Mouse (Mus musculus) liver, postnatal 0 days (tissue): ENCODE results near the gene Arhgef38. TPM values are rescaled to one million over a fixed set of nuclear protein-coding genes. Genes with fewer than 3 reads are reported as not detected.

Experiments
- ATAC-seq: fragments of 200-750 bp; cut with Nextera tagmentation; 2 replicates; pipeline ENCODE4 v1.8.0; 2017; ENCODE audit warnings: mild to moderate bottlenecking, moderate library complexity
- DNase-seq: peaks from one replicate; pipeline ENCODE4 v3.0.0-alpha.2; 2016
- H3K27ac ChIP-seq: fragments of 300-500 bp; sonication (generic); 2 replicates; pipeline ENCODE4 v1.5.1; 2014; ENCODE audit warnings: antibody characterized with exemption, moderate library complexity, mild to moderate bottlenecking, low read depth
- H3K27me3 ChIP-seq: fragments of 300-500 bp; sonication (generic); 2 replicates; pipeline ENCODE4 v1.6.1; 2014; ENCODE audit warnings: low read length, control low read depth, mixed read lengths; ENCODE audit not compliant: insufficient read depth
- H3K36me3 ChIP-seq: fragments of 300-500 bp; sonication (generic); replicated peaks from 2 replicates; pipeline ENCODE4 v1.6.1; 2014; ENCODE audit warnings: mild to moderate bottlenecking, control low read depth, low read length, moderate library complexity, mixed read lengths; ENCODE audit not compliant: insufficient read depth
- H3K4me1 ChIP-seq: fragments of 300-500 bp; sonication (generic); 2 replicates; pipeline ENCODE4 v1.6.1; 2014; ENCODE audit warnings: antibody characterized with exemption, mild to moderate bottlenecking, control low read depth; ENCODE audit not compliant: insufficient read depth
- H3K4me2 ChIP-seq: fragments of 300-500 bp; sonication (generic); 2 replicates; pipeline ENCODE4 v1.6.1; 2014; ENCODE audit warnings: low read depth, mild to moderate bottlenecking, low read length, moderate library complexity, mixed read lengths
- H3K4me3 ChIP-seq: fragments of 300-500 bp; sonication (generic); 2 replicates; pipeline ENCODE4 v1.5.1; 2014; ENCODE audit warnings: low read depth, low read length
- H3K9ac ChIP-seq: fragments of 300-500 bp; sonication (generic); replicated peaks from 2 replicates; pipeline ENCODE4 v1.6.1; 2014; ENCODE audit warnings: mild to moderate bottlenecking, moderate library complexity
- H3K9me3 ChIP-seq: fragments of 300-500 bp; sonication (generic); 2 replicates; pipeline ENCODE4 v1.6.1; 2016; ENCODE audit warnings: mild to moderate bottlenecking, control low read depth, low read length, mixed read lengths
- CTCF ChIP-seq: sonication (generic); IDR thresholded peaks from 2 replicates; pipeline ENCODE4 v1.5.1; 2016; ENCODE audit warnings: antibody characterized with exemption, low read depth
- EP300 ChIP-seq: IDR thresholded peaks from 2 replicates; pipeline ENCODE4 v1.6.1; 2016; ENCODE audit warnings: antibody characterized with exemption, low read depth, mild to moderate bottlenecking
- WGBS: fragments of 180-500 bp; shearing (Covaris S2); extraction: QIAGEN DNeasy Blood & Tissue Kit; methylation state at CpG from one replicate; pipeline ENCODE4 v1.1.7; 2014; ENCODE audit not compliant: insufficient replicate concordance; 5-methylcytosine and 5-hydroxymethylcytosine counted together
- polyA plus RNA-seq: library from polyadenylated mRNA; unstranded; fragments of >200 nt; fragmentation: Nextera tagmentation; extraction: Ambion mirVana; gene quantifications from 2 replicates; pipeline ENCODE4 v1.2.1, GENCODE M21; 2015

Gene Arhgef38
- polyA plus RNA-seq, 1 experiment from 2014 or later: 0.04 TPM

DNA sequence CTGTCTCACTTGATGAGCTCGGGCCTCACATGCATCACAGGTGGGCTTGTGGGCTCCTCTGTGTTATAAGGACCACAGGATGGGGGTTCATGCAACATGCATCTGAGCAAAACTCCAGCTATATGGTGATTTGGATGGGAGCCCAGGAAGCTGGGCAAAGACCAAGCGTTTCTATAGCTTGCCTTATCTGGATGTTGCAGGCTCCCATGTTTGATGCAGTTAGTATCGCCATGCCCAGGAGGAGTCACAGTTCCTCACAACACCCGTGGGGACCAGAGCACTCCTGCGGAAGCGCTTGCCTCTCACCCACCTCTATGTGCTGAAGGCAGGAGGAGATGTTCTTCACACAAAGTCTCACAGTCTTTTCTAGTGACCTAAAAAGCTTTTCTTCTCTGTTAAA, 92.9 kb downstream of the Arhgef38 start:
- 62% methylated on average over 6 of the region's 6 CpGs for WGBS
- DNase-seq (no peak), ATAC-seq (no peak)
- TF ChIP-seq CTCF (no peak), EP300 (no peak)
- H3K27ac ChIP-seq: no peak overlapping the region
- H3K4me1 ChIP-seq: no peaks in the 10 kb centered on the region
- H3K36me3 ChIP-seq: no peaks in the 10 kb centered on the region
- H3K27me3 ChIP-seq: no peaks in the 10 kb centered on the region
- H3K9me3 ChIP-seq: no peaks in the 10 kb centered on the region
- H3K9ac ChIP-seq: no peak overlapping the region
- no peak overlapping the region for H3K4me3 ChIP-seq
- H3K4me2 ChIP-seq: no peak overlapping the region

DNA sequence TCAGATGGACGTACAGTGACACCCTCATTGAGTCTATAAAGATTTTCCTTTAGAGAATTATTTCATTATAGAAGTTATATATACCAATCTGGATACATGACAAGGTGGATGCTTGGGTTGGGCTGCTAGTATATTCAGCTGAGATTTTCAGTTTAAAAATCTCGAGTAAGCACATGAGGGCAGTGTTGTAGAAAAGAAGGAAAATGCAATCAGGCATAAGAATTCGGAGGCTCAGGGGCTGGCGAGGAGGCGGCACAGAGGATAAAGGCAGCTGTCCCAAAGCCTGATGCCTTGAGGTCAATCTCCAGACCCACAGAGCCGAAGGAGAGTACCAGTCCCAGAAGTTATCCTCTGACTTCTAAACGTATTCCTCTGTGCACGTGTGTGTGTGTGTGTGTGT, 102.1 kb downstream of the Arhgef38 start:
- H3K9me3 ChIP-seq: no peaks in the 10 kb centered on the region
- H3K9ac ChIP-seq: no peak overlapping the region
- no peaks in the 10 kb centered on the region for H3K27me3 ChIP-seq
- no peak for TF ChIP-seq EP300
- TF ChIP-seq CTCF: no peak
- ATAC-seq (no peak), DNase-seq (no peak)
- H3K36me3 ChIP-seq: no peaks in the 10 kb centered on the region
- no peak overlapping the region for H3K27ac ChIP-seq
- H3K4me3 ChIP-seq: no peak overlapping the region
- no peak overlapping the region for H3K4me2 ChIP-seq
- WGBS: 72% methylated on average over 8 of the region's 8 CpGs
- H3K4me1 ChIP-seq: no peaks in the 10 kb centered on the region

DNA sequence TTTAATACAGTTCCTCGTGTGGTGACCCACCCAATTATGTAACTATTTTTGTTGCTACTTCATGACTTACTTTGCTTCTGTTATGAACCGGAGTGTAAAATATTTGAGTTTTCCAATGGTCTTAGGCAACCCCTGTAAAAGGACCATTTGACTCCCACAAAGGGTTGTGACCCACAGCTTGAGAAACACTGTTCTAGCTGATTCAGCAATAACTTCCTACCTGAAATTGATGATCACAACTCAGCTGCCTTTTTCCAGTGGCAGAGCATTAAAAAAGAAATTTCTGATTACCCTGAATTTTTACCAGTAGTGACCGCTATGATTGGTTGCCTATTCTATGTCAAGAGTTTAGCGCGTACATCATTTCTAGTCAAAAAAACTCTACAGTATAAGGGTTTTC, 103.4 kb downstream of the Arhgef38 start:
- Histone ChIP-seq H3K27ac (no peak overlapping the region), H3K36me3 (no peaks in the 10 kb centered on the region), H3K4me1 (no peaks in the 10 kb centered on the region), H3K9me3 (no peaks in the 10 kb centered on the region), H3K4me3 (no peak overlapping the region), H3K9ac (no peak overlapping the region), H3K4me2 (no peak overlapping the region), H3K27me3 (no peaks in the 10 kb centered on the region)
- DNase-seq (no peak), ATAC-seq (no peak)
- 83% methylated on average over 5 of the region's 5 CpGs for WGBS
- TF ChIP-seq EP300 (no peak), CTCF (no peak)

DNA sequence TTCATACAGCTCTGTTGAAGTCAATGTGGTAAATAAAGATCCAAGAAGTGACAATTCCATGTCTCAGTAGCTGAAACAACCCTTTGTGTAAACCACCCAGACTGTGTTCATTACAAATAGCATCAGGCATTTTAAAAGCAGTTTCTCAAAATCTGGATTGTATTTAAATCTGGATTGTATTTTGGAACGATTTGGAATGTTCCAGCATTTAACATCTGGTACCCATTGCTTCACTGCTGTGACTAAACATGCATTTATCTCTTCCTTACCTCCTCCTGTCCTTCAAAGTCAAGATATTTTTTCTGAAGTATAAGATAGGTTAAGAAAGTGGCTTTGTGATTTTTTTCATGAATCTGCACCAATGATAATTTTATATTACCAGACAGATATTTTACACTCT, 121.5 kb downstream of the Arhgef38 start:
- no peaks in the 10 kb centered on the region for H3K27me3 ChIP-seq
- no peak overlapping the region for H3K4me3 ChIP-seq
- WGBS: 44% methylated on average over 1 of the region's 1 CpGs
- no peak for DNase-seq
- no peak overlapping the region for H3K4me2 ChIP-seq
- peaks cover 17% of the 10 kb centered on the region for H3K36me3 ChIP-seq
- no peaks in the 10 kb centered on the region for H3K4me1 ChIP-seq
- no peak for TF ChIP-seq EP300
- no peak for TF ChIP-seq CTCF
- no peaks in the 10 kb centered on the region for H3K9me3 ChIP-seq
- no peak overlapping the region for H3K9ac ChIP-seq
- no peak for ATAC-seq
- H3K27ac ChIP-seq: no peak overlapping the region

DNA sequence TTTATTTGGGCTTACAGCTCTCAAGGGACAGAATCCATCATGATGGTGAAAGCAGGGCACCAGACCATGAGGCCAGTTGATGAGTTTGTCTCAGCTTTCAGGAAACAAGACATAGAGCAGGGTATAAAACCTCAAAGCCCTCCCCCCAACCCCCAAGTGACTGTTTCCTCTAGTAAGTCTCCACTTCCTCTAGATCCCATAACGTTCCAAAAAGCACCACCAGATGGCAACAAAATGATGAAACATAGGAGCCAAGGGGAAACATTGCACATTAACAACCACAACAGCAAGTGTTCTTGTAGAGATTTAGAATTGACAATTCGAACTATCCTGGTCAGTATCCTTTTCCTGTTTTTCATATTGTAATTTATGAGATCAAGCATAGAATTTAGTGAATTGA, 123.0 kb downstream of the Arhgef38 start:
- Histone ChIP-seq H3K4me2 (no peak overlapping the region), H3K9ac (no peak overlapping the region), H3K4me1 (no peaks in the 10 kb centered on the region), H3K27me3 (no peaks in the 10 kb centered on the region), H3K27ac (no peak overlapping the region), H3K4me3 (no peak overlapping the region), H3K36me3 (peaks cover 28% of the 10 kb centered on the region), H3K9me3 (no peaks in the 10 kb centered on the region)
- no peak for ATAC-seq
- TF ChIP-seq CTCF: peak; percentile 47
- no peak for TF ChIP-seq EP300
- 20% methylated on average over 2 of the region's 2 CpGs for WGBS
- DNase-seq: no peak

DNA sequence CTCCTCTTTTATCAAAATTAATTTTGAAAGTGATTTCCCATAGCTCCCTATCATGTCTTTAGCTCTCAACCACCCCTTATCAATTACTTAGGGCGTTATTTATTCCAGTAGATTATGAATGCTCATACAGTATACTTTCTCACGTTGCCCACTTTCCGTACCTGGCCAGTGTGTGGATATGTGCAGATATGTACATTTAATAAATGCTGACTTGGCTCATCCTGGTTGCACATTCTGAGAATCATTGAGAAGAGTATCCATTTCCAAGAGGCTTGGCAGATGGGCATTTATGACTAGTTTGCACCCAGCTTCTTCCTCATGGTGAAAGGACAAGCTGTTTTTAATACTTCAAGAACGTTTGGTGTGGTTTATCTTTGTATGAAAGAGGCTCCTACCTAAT, 124.9 kb downstream of the Arhgef38 start:
- no peaks in the 10 kb centered on the region for H3K27me3 ChIP-seq
- H3K4me2 ChIP-seq: no peak overlapping the region
- peaks cover 35% of the 10 kb centered on the region for H3K36me3 ChIP-seq
- no peak overlapping the region for H3K9ac ChIP-seq
- TF ChIP-seq CTCF (no peak), EP300 (no peak)
- no peaks in the 10 kb centered on the region for H3K4me1 ChIP-seq
- no peaks in the 10 kb centered on the region for H3K9me3 ChIP-seq
- H3K27ac ChIP-seq: no peak overlapping the region
- ATAC-seq (no peak), DNase-seq (no peak)
- H3K4me3 ChIP-seq: no peak overlapping the region
- 86% methylated on average over 4 of the region's 4 CpGs for WGBS

GRCm38 (mm10) chr3:133108731-133109130, 126.0 kb downstream of the Arhgef38 start:
- H3K9ac ChIP-seq: no peak overlapping the region
- 80% methylated on average over 4 of the region's 4 CpGs for WGBS
- TF ChIP-seq EP300 (no peak), CTCF (no peak)
- H3K27ac ChIP-seq: no peak overlapping the region
- no peaks in the 10 kb centered on the region for H3K9me3 ChIP-seq
- no peak for DNase-seq
- no peak for ATAC-seq
- H3K4me3 ChIP-seq: no peak overlapping the region
- no peaks in the 10 kb centered on the region for H3K27me3 ChIP-seq
- no peaks in the 10 kb centered on the region for H3K4me1 ChIP-seq
- no peak overlapping the region for H3K4me2 ChIP-seq
- H3K36me3 ChIP-seq: peaks cover 43% of the 10 kb centered on the region
